Mouse (Mus musculus) hindbrain, embryonic 12.5 days (tissue): ENCODE results near the gene Trpc2. TPM values are rescaled to one million over a fixed set of nuclear protein-coding genes. Genes with fewer than 3 reads are reported as not detected.

Experiments used
- ATAC-seq: fragments of 200-750 bp; cut with Nextera tagmentation; 2 replicates; pipeline ENCODE4 v1.8.0; 2017; ENCODE audit warnings: moderate TSS enrichment; ENCODE audit not compliant: low FRiP score
- H3K27ac ChIP-seq: fragments of 300-500 bp; sonication (generic); 2 replicates; pipeline ENCODE4 v1.5.1; 2016; ENCODE audit warnings: mild to moderate bottlenecking
- H3K27me3 ChIP-seq: fragments of 300-500 bp; sonication (generic); 2 replicates; pipeline ENCODE4 v1.6.1; 2016; ENCODE audit warnings: mild to moderate bottlenecking
- H3K36me3 ChIP-seq: fragments of 300-500 bp; sonication (generic); 2 replicates; pipeline ENCODE4 v1.6.1; 2016; ENCODE audit warnings: mild to moderate bottlenecking
- H3K4me1 ChIP-seq: fragments of 300-500 bp; sonication (generic); 2 replicates; pipeline ENCODE4 v1.6.1; 2016
- H3K4me2 ChIP-seq: fragments of 300-500 bp; sonication (generic); replicated peaks from 2 replicates; pipeline ENCODE4 v1.6.1; 2016; ENCODE audit warnings: mild to moderate bottlenecking
- H3K4me3 ChIP-seq: fragments of 300-500 bp; sonication (generic); 2 replicates; pipeline ENCODE4 v1.5.1; 2016; ENCODE audit warnings: mild to moderate bottlenecking
- H3K9ac ChIP-seq: fragments of 300-500 bp; sonication (generic); 2 replicates; pipeline ENCODE4 v1.6.1; 2016; ENCODE audit warnings: mild to moderate bottlenecking, moderate library complexity
- H3K9me3 ChIP-seq: fragments of 300-500 bp; sonication (generic); replicated peaks from 2 replicates; pipeline ENCODE4 v1.6.1; 2016; ENCODE audit warnings: mild to moderate bottlenecking
- WGBS: fragments of 180-500 bp; shearing (Covaris S2); methylation state at CpG from one replicate; pipeline ENCODE4 v1.1.7; 2016; 5-methylcytosine and 5-hydroxymethylcytosine counted together
- polyA plus RNA-seq: library from polyadenylated mRNA; unstranded; fragments of >200 nt; fragmentation: Nextera tagmentation; extraction: Ambion mirVana; gene quantifications from 2 replicates; pipeline ENCODE4 v1.2.1, GENCODE M21; 2016

Trpc2 gene
- polyA plus RNA-seq, 1 experiment from 2014 or later, result 0.21 TPM

GRCm38 (mm10) chr7:102104126-102104525 is 21.2 kb downstream of the Trpc2 start:
- H3K27ac ChIP-seq, result no peak overlapping the region
- no peak overlapping the region for H3K9ac ChIP-seq
- ATAC-seq, result no peak
- no peaks in the 10 kb centered on the region for H3K9me3 ChIP-seq
- H3K36me3 ChIP-seq, result no peaks in the 10 kb centered on the region
- peaks cover 7% of the 10 kb centered on the region; the same call in 1 of the 2 replicates for H3K27me3 ChIP-seq
- WGBS, result 81% methylated on average over 5 of the region's 5 CpGs
- peaks cover 28% of the 10 kb centered on the region for H3K4me1 ChIP-seq
- H3K4me3 ChIP-seq, result no peak overlapping the region
- no peak overlapping the region for H3K4me2 ChIP-seq

- H3K27me3 ChIP-seq, result peaks cover 4% of the 10 kb centered on the region; the same call in 1 of the 2 replicates
- H3K9me3 ChIP-seq, result no peaks in the 10 kb centered on the region
- ATAC-seq, result peak; percentile 41
- H3K4me1 ChIP-seq, result peaks cover 13% of the 10 kb centered on the region
- no peaks in the 10 kb centered on the region for H3K36me3 ChIP-seq
- WGBS, result 21% methylated on average over 23 of the region's 23 CpGs
- H3K9ac ChIP-seq, result peak overlapping the region; percentile 23; the same call in 1 of the 2 replicates
- H3K4me3 ChIP-seq, result peak overlapping the region; percentile 24
- H3K27ac ChIP-seq, result no peak overlapping the region
- H3K4me2 ChIP-seq, result peak overlapping the region; percentile 53
Observed at GRCm38 (mm10) chr7:102106700-102107141, 23.8 kb downstream of the Trpc2 start.

GRCm38 (mm10) chr7:102108206-102108605 is 25.3 kb downstream of the Trpc2 start:
- Histone ChIP-seq H3K27ac (no peak overlapping the region), H3K4me2 (no peak overlapping the region), H3K9ac (no peak overlapping the region), H3K36me3 (no peaks in the 10 kb centered on the region), H3K4me3 (no peak overlapping the region), H3K27me3 (peaks cover 4% of the 10 kb centered on the region; the same call in 1 of the 2 replicates), H3K4me1 (peaks cover 5% of the 10 kb centered on the region), H3K9me3 (no peaks in the 10 kb centered on the region)
- no peak for ATAC-seq
- 85% methylated on average over 1 of the region's 1 CpGs for WGBS

- Histone ChIP-seq H3K9me3 (no peaks in the 10 kb centered on the region), H3K4me3 (no peak within 1 kb of the TSS), H3K9ac (no peak within 1 kb of the TSS), H3K27me3 (peaks cover 4% of the 10 kb centered on the region; the same call in 1 of the 2 replicates), H3K4me1 (peaks cover 5% of the 10 kb centered on the region), H3K36me3 (no peaks in the 10 kb centered on the region), H3K4me2 (no peak within 1 kb of the TSS), H3K27ac (no peak within 1 kb of the TSS)
- ATAC-seq, result no peak
- WGBS, result 81% methylated on average over 7 of the region's 7 CpGs
Observed at GRCm38 (mm10) chr7:102109171-102109570, 26.3 kb downstream of the Trpc2 start, which contains the start of gene Art5. Gene Art5, minus strand, starts transcription at chr7:102109489.

GRCm38 (mm10) chr7:102109746-102110145 is 26.8 kb downstream of the Trpc2 start:
- WGBS, result 86% methylated on average over 4 of the region's 4 CpGs
- H3K9me3 ChIP-seq, result no peaks in the 10 kb centered on the region
- ATAC-seq, result no peak
- H3K9ac ChIP-seq, result no peak overlapping the region
- H3K4me1 ChIP-seq, result peaks cover 5% of the 10 kb centered on the region
- no peak overlapping the region for H3K27ac ChIP-seq
- H3K4me2 ChIP-seq, result no peak overlapping the region
- H3K4me3 ChIP-seq, result no peak overlapping the region
- H3K27me3 ChIP-seq, result peaks cover 4% of the 10 kb centered on the region; the same call in 1 of the 2 replicates
- no peaks in the 10 kb centered on the region for H3K36me3 ChIP-seq

GRCm38 (mm10) chr7:102113151-102113729 is 30.3 kb downstream of the Trpc2 start:
- H3K4me1 ChIP-seq, result no peaks in the 10 kb centered on the region
- peaks cover 2% of the 10 kb centered on the region; the same call in 1 of the 2 replicates for H3K36me3 ChIP-seq
- H3K9ac ChIP-seq, result no peak overlapping the region
- no peak overlapping the region for H3K27ac ChIP-seq
- ATAC-seq, result 0 out of 2 replicates have a peak, but pooled peaks have one; percentile 13
- no peaks in the 10 kb centered on the region for H3K27me3 ChIP-seq
- H3K9me3 ChIP-seq, result no peaks in the 10 kb centered on the region
- no peak overlapping the region for H3K4me2 ChIP-seq
- H3K4me3 ChIP-seq, result no peak overlapping the region
- WGBS, result 83% methylated on average over 45 of the region's 45 CpGs

- ATAC-seq, result no peak
- Histone ChIP-seq H3K9me3 (no peaks in the 10 kb centered on the region), H3K4me3 (no peak within 1 kb of the TSS), H3K4me2 (no peak within 1 kb of the TSS), H3K36me3 (peaks cover 36% of the 10 kb centered on the region), H3K27ac (no peak within 1 kb of the TSS), H3K9ac (no peak within 1 kb of the TSS), H3K4me1 (no peaks in the 10 kb centered on the region), H3K27me3 (no peaks in the 10 kb centered on the region)
- 57% methylated on average over 7 of the region's 7 CpGs for WGBS
Observed at GRCm38 (mm10) chr7:102116579-102117331, 33.8 kb downstream of the Trpc2 start, which contains the start of gene Chrna10. Gene Chrna10, minus strand, starts transcription at chr7:102116828.

GRCm38 (mm10) chr7:102117382-102117781 is 34.5 kb downstream of the Trpc2 start:
- Histone ChIP-seq H3K36me3 (peaks cover 43% of the 10 kb centered on the region), H3K27me3 (no peaks in the 10 kb centered on the region), H3K4me2 (no peak overlapping the region), H3K27ac (no peak overlapping the region), H3K4me1 (no peaks in the 10 kb centered on the region), H3K4me3 (no peak overlapping the region), H3K9me3 (no peaks in the 10 kb centered on the region), H3K9ac (no peak overlapping the region)
- no peak for ATAC-seq
- WGBS, result 80% methylated on average over 6 of the region's 6 CpGs

- Histone ChIP-seq H3K9ac (no peak overlapping the region), H3K4me1 (no peaks in the 10 kb centered on the region), H3K4me3 (no peak overlapping the region), H3K36me3 (peaks cover 72% of the 10 kb centered on the region), H3K27ac (no peak overlapping the region), H3K27me3 (no peaks in the 10 kb centered on the region), H3K4me2 (no peak overlapping the region), H3K9me3 (no peaks in the 10 kb centered on the region)
- 95% methylated on average over 10 of the region's 10 CpGs for WGBS
- no peak for ATAC-seq
Observed at GRCm38 (mm10) chr7:102120326-102120725, 37.4 kb downstream of the Trpc2 start.

GRCm38 (mm10) chr7:102132395-102132794 is 49.5 kb downstream of the Trpc2 start:
- H3K9me3 ChIP-seq, result no peaks in the 10 kb centered on the region
- peaks cover 68% of the 10 kb centered on the region for H3K36me3 ChIP-seq
- ATAC-seq, result no peak
- WGBS, result 93% methylated on average over 4 of the region's 4 CpGs
- no peak overlapping the region for H3K27ac ChIP-seq
- no peak overlapping the region for H3K9ac ChIP-seq
- H3K4me3 ChIP-seq, result no peak overlapping the region
- H3K4me1 ChIP-seq, result no peaks in the 10 kb centered on the region
- no peak overlapping the region for H3K4me2 ChIP-seq
- no peaks in the 10 kb centered on the region for H3K27me3 ChIP-seq

- no peak for ATAC-seq
- no peak overlapping the region for H3K4me2 ChIP-seq
- no peak overlapping the region for H3K9ac ChIP-seq
- 91% methylated on average over 1 of the region's 1 CpGs for WGBS
- H3K36me3 ChIP-seq, result peaks cover 73% of the 10 kb centered on the region
- H3K27me3 ChIP-seq, result no peaks in the 10 kb centered on the region
- no peak overlapping the region for H3K27ac ChIP-seq
- no peaks in the 10 kb centered on the region for H3K9me3 ChIP-seq
- H3K4me1 ChIP-seq, result no peaks in the 10 kb centered on the region
- H3K4me3 ChIP-seq, result no peak overlapping the region
Observed at GRCm38 (mm10) chr7:102137464-102137863, 54.5 kb downstream of the Trpc2 start.

GRCm38 (mm10) chr7:102137898-102138297 is 55.0 kb downstream of the Trpc2 start:
- Histone ChIP-seq H3K27ac (no peak overlapping the region), H3K9ac (no peak overlapping the region), H3K36me3 (peaks cover 68% of the 10 kb centered on the region), H3K4me1 (no peaks in the 10 kb centered on the region), H3K4me3 (no peak overlapping the region), H3K4me2 (no peak overlapping the region), H3K27me3 (no peaks in the 10 kb centered on the region), H3K9me3 (no peaks in the 10 kb centered on the region)
- ATAC-seq, result no peak
- WGBS, result over 99% methylated on average over 5 of the region's 5 CpGs
